Mouse (Mus musculus) layer of hippocampus, adult 11-12 months (tissue): ENCODE data around the gene Mrgpre.

ENCODE experiments used
- DNase-seq: peaks from one replicate; pipeline ENCODE4 v3.0.0; 2022; ENCODE audit warnings: low spot score

Gene Mrgpre

GRCm38 (mm10) chr7:143738194-143738593 is 46.1 kb downstream of the Mrgpre start:
- no peak for DNase-seq

DNA sequence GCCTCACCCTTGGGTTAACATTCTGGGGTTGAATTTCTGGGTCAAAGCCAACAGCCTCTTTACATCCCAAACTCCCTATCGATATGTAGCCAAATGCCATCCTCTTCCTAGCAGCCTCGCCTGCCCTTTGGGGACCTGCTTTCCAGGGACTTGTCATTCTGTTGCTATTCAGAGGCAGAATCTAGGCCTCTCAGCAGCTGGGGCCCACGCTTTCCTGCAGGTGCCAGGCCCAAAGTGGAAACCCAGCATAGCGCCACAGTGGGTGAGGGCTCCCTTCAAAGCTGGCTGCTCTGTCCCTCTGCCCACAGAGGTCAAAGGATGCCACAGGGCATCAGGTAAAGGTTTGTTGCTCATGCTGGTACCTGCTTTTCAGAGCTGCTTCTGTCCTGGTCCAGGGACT is 50.6 kb downstream of the Mrgpre start:
- DNase-seq = no peak

DNA sequence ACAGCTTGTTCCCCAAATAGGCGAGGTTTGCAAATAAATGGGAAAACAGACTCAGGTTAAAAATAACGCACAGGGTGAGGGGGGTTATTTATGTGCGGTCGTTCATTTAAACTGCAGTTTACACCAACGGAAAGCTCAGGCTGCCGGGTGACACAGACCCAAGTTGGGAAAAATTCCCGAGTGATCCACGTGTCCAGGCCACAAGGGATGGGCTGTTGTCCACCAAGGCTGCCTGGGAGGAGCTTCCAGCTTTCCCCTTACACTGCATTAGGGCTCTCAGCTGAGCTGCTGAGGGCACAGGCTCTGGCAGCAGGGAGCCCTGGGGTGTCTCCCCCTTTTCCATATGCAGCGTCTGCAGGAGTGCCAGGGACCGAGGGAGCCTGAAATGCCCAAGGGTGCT is 54.4 kb downstream of the Mrgpre start:
- no peak for DNase-seq
